Mouse (Mus musculus): ENCODE measurements around the gene Pgf. TPM values are rescaled to one million over a fixed set of nuclear protein-coding genes. Genes with fewer than 3 reads are reported as not detected.
"Not testable (repeated sequence)": the region's sequence is repeated elsewhere in the genome, so short reads cannot be mapped to it uniquely, and the experiment has no call there.

The Pgf gene
- total RNA-seq, 2 experiments from 2014 or later, result not detected

DNA sequence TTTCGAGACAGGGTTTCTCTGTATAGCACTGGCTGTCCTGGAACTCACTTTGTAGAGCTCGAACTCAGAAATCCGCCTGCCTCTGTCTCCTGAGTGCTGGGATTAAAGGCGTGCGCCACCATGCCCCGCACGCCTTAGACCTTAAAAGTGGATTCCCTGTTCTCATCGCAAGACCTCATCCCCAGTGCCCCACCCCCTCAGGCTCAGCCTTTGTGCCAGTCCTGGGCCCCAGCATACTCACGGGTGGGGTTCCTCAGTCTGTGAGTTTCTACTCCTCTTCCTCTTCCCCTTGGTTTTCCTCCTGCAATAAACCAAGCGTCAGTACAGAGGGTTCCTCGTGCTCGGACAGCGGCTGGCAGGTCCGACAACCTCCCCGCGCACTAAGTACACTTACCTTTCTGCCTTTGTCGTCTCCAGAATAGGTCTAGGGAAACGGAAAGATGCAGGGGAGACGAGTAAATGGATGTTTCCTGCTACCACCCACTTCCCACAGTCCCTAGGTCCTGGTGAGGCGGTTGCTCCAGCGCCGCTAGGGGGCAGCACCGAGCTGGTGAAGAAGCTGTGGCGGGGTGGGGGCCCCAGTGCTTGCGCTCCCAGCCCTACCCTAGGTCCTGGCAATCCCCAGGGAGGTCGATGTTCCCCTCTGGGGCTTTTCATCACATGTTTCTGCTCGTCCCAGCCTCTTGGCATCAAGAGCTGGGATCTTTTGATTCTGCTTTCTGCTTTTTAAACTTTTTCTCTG, 8.3 kb downstream of the Pgf start:
- peak; percentile 77 for ATAC-seq (replicated peaks; ENCODE audit: low FRiP score, low TSS enrichment, poor library complexity, severe bottlenecking)

DNA sequence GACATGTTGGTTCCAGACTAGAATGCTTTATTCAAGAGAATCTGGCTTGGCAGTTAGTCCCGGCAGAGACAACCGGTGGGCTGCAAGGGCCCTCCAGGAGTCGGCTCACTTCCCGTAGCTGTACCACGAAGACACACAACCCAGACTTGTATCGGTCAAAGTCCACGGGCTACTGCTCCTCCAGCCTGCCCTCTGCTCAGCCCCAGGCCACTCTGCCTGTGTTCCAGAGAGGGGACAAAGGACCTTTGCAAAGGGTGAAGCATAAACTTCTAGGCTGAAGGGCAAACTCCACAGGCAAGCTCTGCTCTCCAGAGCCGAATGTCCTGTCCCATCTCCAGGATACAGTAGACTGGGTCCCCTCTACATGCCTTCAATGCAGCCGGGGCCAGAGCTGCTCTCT, 11.0 kb downstream of the Pgf start:
- no peak for ATAC-seq (replicated peaks; ENCODE audit: low FRiP score, low TSS enrichment, poor library complexity, severe bottlenecking)

DNA sequence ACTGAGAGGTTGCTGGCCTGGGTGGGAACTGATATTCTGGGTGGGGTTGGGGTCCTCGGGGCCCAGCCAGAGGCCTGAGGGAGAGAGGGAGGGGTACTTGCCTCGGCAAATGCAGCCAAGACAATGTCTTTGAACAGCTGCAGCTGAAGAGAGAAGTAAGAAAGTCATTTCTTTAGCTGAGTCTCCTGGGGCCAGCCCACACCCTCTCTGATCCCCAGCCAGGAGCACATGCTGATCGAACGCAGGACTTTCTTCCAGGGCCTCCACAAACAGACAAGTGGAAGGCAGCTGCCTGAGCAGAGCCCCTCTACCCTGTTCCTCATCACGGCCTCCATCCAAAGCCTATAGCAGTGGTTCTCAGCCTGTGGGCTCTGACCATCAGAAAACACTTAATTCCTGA, 12.6 kb downstream of the Pgf start:
- no peak for ATAC-seq (replicated peaks; ENCODE audit: low FRiP score, low TSS enrichment, poor library complexity, severe bottlenecking)

DNA sequence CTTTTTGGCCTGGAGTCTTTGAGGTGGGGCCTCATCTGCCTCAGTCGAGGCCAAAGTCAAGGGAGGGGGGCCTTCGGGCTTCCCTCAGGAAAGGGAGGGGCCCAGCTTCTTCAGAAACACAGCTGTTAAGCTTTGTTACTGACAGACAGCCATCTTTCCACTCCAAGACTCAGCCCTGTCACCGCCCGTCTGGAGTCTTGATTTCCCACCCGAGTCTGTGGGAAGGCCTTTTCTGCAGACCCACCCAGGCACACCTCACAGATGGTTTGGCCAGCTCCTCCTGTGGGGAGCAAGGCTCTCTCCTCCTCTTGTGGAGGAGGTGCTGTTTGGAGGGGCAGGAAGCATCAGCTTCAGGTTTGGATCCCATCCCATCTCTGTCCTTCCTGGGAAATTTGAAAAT, 18.0 kb downstream of the Pgf start:
- no peak for ATAC-seq (replicated peaks; ENCODE audit: low FRiP score, low TSS enrichment, poor library complexity, severe bottlenecking)

DNA sequence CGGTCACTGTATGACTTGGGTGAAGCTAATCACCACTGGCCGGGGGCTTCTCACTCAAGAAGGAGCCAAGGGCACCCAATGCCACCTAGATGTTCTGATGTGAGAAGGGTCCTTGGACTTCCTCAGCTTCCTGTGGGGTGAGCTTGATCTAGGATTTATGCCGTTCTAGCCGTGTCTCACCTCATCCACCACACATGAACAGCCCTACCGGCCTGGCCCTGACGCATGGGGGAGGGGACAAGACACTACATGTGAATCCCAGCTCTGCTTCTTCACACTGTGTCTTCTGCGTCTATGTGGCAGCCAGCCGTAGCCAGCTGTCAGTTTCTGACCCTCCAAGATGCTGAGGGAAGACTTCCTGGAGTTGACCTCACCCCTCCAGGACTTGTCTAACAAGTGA, 18.8 kb downstream of the Pgf start:
- ATAC-seq (replicated peaks; ENCODE audit: low FRiP score, low TSS enrichment, poor library complexity, severe bottlenecking), result no peak

DNA sequence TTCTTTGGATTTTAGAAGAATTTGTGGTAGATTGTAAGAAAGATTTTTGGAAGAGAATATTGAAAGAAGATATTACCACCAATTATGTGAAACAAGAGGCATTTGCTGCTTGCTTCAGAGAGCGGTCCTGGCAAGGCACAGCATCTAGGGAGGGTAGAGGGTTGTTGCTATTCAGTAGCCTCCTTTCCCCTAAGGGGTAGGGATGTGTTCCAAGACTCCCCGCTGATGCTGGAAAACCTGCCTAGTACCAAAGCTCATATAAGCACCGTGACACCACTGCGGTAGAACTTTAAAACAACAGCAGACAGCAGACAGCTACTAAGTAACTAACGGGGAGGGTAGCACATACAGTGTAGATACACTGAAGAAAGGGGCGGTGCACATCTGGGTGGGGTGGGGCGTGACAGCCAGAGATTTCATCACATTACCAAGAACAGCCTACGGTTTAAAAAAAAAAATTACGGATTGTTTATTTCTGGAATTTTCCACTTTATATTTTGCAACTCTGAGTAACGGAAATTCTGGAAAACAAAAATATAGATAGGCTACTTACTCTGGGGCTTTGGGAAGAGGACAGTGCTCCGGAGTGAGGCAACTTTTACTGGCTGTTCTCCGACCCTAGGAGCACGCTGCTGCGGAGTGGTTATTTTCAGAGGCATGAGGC, 19.7 kb downstream of the Pgf start:
- ATAC-seq (replicated peaks; ENCODE audit: low FRiP score, low TSS enrichment, poor library complexity, severe bottlenecking), result no peak

DNA sequence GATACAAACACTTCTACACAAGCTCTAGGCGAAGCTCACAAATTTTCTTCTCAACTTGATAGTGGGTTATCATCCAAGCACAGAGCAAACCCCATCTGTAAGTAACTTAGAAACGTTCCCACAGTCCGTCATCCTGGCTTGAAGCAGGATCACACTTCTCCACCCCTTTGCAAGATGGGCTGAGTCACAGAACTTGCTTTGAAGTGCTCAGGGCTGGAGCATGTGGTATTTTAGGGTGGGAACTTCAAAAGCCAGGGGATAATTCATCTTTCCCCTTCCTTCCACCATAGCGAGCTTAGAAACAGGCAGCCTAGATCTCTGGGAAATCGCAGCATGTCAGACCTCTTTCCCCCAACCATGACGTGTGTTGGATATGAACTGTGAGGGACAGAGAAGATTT, 21.3 kb downstream of the Pgf start:
- ATAC-seq (replicated peaks; ENCODE audit: low FRiP score, low TSS enrichment, poor library complexity, severe bottlenecking), result no peak

DNA sequence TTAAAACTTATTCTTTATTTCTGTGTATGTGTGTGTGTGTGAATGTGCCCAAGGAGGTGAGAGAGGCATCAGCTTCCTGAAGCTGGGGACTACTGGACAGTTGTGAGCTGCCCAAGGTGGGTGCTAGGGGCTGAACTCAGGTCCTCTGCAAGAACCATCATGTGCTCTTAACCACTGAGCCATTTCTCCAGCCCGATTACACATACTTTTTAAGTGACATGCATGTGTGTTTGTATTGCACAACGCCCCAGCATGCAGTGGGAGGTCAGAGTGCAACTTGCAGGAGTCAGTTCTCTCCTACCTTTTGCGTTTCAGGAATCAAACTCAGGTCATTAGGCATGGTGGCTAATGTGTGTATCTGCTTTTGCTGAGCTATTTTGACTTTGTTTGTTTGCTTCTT, 24.6 kb downstream of the Pgf start:
- no peak for ATAC-seq (replicated peaks; ENCODE audit: low FRiP score, low TSS enrichment, poor library complexity, severe bottlenecking)

DNA sequence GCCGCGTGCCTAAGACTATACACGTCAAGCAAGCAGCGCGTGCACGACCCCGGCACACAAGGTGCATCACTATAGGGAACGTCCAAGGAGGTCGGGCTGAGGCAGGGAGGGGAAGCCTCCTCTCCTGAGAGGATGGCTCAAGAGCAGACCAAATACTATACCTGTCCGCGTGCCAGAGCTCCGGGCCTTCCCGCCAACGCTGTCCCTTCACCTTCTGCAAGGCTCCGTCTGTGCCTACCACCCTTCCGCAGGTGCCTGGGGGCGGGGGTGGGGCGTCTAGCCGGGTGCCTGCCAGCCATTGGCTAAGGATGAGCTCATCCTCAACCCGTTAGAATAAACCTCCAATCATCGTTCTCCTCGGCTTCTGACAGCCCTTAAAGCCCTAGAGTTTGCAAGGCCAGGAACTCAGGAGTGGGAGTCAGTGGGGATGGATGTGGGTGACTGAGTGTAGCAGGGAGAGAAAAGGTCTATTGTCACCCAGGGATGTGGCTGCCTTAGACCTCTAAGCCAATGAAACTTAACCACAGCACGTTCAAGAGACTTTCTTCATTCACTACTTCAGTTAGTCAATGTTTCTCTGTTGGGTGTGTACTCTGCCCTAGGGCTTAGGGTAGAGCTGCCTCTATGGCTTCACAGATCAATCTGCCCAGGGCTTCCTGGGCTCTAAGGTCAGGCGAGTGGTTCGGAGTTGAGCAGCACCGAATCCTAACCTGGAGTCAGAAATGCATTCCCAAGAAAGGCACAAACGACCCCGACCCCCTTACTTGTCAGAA, 26.4 kb downstream of the Pgf start, which contains the start of gene Rps6kl1:
Rps6kl1 (minus strand) TSS at position 263 of the 773 bp plus-strand sequence.
- ATAC-seq (replicated peaks; ENCODE audit: low FRiP score, low TSS enrichment, poor library complexity, severe bottlenecking), result peak; percentile 93

DNA sequence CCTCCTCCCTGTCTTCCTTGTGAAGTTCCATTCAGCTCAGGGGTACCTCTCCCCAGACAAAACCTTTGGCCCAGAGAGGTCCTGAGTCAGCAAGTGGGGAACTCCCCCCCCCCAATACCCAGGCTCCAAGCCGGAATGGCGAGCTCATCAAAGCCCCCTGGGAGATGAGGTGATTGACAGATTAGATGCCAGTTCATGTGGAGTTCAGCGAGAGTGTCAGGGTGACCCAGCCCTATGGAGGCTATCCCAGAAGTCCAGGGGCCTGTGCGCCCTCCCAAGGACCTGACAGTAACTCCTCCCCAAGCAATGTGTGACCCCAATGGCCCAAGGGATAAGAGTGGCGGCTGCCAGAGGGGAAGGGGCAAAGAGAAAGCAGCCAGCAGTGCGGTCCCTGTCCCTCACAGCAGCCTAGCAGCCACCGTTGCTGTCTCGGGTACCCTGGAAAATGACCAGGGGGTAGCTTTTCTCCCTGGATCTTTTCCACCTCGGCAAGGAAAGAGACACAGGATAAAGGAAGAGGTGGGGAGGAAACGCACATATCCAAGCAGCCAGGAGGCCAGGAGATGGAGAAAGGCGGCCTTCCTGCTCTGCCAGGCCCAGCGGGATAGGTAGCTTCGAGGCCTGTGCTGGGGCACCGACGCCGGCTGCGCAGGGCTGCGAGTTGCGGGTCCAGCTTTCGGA, 27.1 kb downstream of the Pgf start:
- no peak for ATAC-seq (replicated peaks; ENCODE audit: low FRiP score, low TSS enrichment, poor library complexity, severe bottlenecking)

DNA sequence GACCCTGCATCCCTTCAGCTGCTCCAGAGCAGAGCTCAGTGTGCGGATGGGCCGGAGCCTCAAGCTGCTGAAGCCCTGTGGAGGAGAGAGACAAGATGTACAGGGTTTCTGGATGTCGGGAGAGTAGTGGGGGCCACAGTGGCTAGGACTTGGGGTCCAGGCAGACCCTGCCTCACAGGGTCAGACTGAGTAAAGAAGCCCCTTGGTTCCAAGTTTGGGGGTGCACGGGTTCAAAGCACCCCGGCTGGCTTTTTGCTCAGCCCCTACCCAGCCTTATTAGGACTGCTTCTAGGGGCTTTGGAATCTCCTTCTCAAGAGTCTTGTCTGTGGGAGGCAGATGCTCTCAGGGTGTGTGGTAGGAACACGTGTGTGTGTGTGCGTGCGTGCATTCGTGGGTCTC, 30.7 kb downstream of the Pgf start:
- no peak for ATAC-seq (replicated peaks; ENCODE audit: low FRiP score, low TSS enrichment, poor library complexity, severe bottlenecking)

DNA sequence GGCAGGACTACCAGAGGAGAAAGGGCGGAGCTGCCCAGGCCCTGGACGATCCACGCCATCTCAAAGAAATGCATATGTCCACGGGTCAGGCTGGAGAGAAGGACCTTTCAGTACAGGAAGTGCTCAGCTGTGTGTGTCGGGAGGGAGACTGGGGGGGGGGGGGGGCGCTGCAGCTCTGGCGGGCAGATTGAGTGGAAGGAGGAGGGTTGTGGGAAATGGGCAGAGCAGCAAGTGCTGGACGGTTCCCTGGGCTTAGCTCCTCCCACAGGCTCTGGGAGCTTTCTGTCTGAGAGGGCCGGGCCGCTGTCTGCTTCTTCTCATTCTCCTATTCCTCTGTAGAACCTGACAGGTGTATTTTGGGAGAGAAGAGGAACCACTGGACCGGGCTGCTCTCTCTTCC, 31.2 kb downstream of the Pgf start:
- no peak for ATAC-seq (replicated peaks; ENCODE audit: low FRiP score, low TSS enrichment, poor library complexity, severe bottlenecking)

DNA sequence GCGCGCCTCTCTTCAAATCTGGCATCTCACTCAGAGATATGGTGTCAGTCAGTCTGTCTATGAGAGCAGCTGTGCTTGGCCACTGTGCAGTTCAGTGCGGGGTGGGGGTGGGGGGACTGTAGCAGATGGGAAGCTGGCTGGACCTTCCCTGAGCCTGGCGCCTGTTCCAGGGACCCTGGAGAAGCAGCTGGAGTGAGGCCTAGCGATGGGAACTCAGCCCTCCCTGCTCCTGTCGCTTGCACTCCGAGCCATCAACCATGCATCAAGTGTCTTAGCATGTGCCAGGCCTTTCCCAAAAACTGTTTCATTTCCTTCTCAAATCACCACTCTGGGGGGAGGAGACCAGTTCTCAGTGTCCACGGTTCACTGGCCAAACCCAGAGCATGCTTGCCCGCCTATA, 32.0 kb downstream of the Pgf start:
- ATAC-seq (replicated peaks; ENCODE audit: low FRiP score, low TSS enrichment, poor library complexity, severe bottlenecking), result no peak

DNA sequence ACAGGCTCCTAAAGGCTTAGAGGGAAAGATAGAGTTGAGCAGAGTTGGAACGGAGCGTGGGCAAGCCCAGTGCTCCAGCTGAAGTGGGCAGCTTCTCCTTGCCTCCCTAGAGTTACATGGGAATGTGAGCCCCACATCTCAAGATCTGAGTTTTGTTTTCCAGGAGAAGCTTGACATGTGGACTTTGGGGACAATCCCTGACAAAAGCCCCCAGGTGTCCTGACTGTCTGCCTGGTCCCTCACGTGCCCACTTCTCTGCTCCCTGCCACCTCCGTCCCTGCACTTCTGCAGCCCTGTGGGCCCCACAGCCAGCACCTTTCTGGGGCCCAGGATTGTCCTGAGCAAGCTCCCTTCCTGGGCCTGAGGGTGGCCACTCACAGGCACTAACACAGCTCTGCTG, 32.8 kb downstream of the Pgf start:
- ATAC-seq (replicated peaks; ENCODE audit: low FRiP score, low TSS enrichment, poor library complexity, severe bottlenecking), result no peak

DNA sequence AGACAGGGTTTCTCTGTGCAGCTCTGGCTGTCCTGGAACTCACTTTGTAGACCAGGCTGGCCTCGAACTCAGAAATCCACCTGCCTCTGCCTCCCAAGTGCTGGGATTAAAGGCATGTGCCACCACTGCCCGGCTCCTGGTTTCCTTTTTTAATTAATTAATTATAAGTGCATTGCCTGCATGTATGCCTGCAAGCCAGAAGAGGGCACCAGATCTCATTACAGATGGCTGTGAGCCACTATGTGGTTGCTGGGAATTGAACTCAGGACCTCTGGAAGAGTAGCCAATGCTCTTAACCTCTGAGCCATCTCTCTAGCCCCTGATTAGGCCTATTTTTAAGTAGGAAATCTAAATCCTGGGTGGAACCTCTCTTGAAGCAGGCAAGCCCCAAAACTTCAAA, 33.3 kb downstream of the Pgf start:
- not testable (repeated sequence) for ATAC-seq (replicated peaks; ENCODE audit: low FRiP score, low TSS enrichment, poor library complexity, severe bottlenecking)

DNA sequence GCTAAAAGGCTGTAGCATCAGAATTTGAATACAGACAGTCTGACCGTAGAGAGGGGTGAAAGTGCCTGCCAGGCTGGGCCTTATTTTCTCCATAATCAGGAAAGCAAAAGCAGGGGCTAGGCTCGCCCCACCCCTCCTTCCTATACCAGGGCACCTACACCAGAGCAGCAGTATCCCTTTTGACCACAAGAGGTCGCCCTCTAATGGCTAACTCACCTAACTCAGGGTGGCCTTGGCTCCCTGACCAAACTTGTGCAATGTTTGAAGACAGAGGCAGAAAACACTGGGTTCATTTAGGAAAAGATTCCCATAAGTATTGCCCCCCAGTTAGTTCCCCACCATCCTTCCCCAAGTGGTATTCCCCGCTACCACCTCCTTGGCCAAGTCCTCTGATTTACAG, 34.8 kb downstream of the Pgf start:
- peak; percentile 66 for ATAC-seq (replicated peaks; ENCODE audit: low FRiP score, low TSS enrichment, poor library complexity, severe bottlenecking)

DNA sequence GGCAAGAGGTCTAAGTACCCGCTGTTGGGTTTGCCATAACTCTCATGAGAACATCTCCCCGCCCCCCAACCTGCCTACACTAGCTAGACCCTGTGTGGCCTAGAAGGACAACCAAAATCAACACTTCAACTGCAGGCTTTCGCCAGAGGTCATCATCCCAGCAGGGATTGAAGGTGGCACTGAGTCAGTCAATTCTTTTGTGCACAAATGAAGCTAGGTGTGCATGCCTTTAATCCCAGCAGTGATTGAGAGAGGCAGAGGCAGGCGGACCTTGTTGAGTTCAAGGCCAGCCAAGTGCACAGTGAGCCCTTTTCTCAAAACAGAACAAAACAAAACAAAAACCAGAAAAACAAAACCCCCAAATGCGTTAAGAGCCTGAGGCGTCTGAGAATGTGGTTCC, 36.5 kb downstream of the Pgf start:
- ATAC-seq (replicated peaks; ENCODE audit: low FRiP score, low TSS enrichment, poor library complexity, severe bottlenecking), result no peak

DNA sequence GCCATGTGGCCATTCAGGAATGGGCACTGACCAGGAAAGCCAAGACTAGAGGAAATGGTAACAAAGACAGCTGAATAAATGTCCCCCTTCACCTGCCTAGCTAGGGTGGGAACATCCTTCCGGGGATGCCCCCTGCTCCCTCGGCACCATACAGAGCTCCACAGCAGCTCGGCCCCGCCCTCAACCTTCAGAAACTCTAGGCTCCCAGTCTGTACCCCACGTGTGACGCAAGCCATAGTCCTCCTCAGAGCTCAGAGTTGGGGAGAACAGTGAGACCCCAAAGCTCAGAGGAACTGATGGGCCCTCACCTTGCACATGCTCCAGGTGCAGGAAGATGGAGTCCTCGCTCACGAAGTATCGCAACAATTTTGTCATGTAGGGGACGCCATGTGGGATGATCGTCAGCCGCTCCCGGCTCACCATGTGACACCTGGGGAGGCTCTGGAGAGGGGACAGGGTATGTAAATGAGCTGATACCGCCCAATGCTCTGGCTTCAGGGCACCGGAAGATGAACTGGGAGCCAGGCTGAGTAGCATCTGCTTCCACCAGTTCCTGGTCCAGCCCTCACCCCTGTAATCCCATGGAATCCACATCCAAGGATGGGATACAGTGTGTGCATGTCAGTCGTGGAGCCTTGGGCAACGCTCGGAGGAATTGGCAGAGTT, 37.4 kb downstream of the Pgf start:
- ATAC-seq (replicated peaks; ENCODE audit: low FRiP score, low TSS enrichment, poor library complexity, severe bottlenecking), result no peak

DNA sequence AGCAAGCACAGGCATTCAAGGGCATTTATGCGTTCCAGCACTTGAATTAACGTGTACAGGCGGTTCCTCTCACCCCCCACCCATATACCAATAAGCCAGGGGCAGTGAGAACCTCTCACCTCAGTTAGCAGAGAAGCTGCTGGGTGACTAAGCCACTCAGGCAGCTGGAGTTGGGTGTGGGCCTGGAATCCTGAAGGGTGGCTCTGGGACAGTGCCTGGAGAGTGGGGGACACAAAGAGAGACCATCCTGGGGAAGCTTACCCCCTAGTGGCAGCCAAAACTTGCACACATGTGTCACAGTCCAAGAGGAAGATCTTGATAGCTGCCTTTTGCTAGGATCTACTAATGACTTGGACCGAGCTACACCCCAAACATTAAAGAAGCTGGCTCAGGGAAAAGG, 41.0 kb downstream of the Pgf start:
- ATAC-seq (replicated peaks; ENCODE audit: low FRiP score, low TSS enrichment, poor library complexity, severe bottlenecking), result no peak

Measured in megakaryocyte-erythroid progenitor cell, adult 5-6 weeks (primary cell).